Mouse (Mus musculus) urinary bladder, postnatal 0 days (tissue): ENCODE measurements around the gene Ehmt1. TPM values are rescaled to one million over a fixed set of nuclear protein-coding genes. Genes with fewer than 3 reads are reported as not detected.

ENCODE experiments used
- microRNA-seq: library from miRNA; unstranded; fragments of <30 nt; microRNA quantifications from one replicate; pipeline ENCODE4, GENCODE M21; 2016
- polyA plus RNA-seq: library from polyadenylated mRNA; unstranded; fragments of >200 nt; fragmentation: Nextera tagmentation; extraction: Ambion mirVana; gene quantifications from 2 replicates; pipeline ENCODE4 v1.2.1, GENCODE M21; 2015

Ehmt1 gene
- polyA plus RNA-seq, result 29.0 and 29.3 TPM in 2 replicates

GRCm38 (mm10) chr2:24918930-24919838, at the start of gene Ehmt1:
Gene Ehmt1 (minus strand): TSS chr2:24919614.

DNA sequence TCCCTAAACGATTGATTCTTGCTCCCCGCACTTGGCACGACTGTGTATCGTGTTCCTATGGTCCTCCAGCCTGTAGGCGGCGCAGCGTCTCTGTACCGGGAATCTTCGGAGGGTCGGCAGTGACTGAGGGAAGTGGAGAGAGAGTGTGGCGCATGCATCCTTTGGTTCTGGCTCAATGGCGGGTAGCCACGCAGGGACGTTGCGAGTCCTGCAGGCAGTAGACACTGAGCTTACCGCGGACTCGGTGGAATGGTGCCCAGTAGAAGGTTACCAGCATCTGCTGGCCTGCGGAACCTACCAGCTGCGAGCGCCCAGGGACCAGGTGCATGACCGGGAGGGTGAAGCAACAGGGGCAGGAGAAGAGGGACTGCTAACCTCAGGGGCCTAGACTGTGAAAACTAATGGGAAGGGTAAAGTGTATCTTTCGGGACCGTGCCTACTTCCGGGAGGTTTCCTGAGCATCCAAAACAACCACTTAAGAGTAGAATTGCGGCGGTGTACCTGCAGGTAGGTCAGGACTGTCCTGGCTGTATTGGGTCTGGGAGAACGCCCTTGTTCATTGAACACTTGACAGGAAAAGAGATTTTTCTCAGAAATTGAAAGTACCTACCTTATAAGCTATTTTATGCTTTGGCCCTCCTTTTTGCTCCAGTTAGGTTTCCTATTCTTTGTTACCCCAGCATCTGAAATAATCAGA, 43.0 kb upstream of the Ehmt1 start, which contains the start of gene Dph7:
Dph7 (plus strand) TSS at position 97 of the 697 bp plus-strand sequence.

DNA sequence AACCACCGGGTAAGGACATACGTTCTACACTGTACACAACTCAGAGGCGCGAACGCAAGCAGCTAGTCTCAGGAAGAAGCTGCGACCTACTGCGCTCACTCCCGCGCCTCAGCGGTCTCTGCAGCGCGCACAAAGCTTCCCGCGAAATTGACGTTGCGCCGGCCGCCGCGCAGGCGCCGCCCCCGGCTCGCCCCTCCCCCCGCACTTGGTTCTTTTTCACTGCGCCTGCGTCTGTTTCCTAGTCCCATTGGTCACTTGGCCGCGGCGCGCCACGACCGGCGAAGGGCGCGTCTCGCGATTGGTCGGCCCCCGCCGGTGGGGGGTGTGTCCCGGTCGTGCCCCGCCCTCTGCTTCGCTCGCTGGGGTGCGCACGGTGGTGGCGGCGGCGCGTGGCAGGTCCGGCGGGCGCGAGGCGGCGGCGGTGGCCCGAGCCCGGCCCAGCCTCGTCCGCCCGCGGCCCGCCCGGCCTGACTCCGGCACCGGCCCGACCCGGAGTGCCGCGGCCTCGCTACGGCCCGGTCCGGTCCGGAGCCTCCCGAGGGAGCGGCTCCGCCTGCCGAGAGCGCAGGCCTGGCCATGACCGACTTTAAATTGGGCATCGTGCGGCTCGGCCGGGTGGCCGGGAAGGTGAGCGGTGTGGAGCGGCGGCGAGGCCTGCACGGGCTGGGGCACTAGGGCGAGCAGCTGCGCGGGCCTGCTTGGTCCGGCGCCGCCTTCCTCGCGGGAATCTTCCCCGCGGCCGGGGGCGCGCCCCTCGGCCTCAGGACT, 30.2 kb upstream of the Ehmt1 start, which contains the start of gene Zmynd19:
Zmynd19 (plus strand) TSS at position 372 of the 768 bp plus-strand sequence.

DNA sequence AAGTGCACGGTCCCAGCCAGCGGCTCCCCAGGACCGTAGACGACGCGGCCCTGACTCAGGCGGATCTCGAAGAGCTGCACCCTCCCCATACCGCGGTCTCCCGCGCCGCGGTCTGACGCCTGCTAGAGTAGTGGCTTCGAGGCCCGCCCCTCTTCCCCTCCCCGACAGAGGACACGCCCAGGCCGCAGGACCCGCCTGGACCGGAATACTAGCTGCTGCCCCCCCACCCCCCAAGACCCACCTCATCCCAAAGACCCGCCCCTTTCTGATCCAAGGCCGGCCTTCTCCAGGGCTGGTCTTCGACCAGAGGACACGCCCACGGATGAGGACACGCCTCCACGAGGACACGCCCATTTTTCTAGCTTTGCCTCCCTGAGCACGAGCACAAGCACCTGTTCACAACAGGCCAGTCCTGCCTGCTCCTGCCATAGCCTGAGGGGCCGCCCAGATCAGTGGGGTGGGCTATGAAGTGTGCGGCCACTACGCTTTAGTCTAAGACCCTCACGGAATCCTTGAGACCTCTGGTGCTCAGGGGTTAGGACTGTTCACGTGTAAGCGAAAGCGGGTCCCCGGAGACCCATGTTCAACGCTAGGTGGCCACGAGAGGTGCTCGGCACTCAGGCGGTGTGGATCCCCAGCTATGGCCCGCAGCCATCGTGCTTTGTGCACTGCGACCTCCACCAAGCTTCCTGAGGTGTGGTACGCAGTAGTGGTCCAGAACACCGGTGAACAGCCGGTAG, 15.8 kb upstream of the Ehmt1 start, which contains the start of gene Arrdc1:
Arrdc1 (minus strand) TSS at position 196 of the 740 bp plus-strand sequence.

DNA sequence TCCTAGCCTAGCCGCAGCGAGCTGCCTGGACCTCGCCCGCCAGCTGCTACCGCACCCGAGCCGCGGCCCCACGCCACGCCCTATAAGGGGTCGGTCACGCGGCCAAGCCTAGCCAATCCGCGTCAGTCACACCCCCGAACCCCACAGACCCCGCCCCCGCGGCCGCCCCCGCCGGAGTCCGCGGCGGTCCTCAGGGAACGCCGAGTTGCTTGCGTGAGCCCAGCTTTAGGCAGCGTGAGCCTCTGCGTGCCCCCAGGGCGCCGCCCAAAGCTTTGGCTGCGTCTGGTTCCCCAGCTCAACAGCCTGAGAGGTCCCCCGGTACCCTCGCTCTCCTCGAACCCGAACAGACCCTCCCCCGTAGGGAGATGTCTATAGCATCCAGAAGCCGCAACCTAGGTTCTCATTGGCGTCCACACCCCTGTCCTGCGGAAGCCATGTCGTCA, 156.3 kb downstream of the Ehmt1 start, which contains the start of gene Cacna1b:
Cacna1b (minus strand) TSS at position 38 of the 443 bp plus-strand sequence.

Small RNA genes lying within 50 kb of the gene (microRNA-seq; reads per million reads assigned to microRNA genes)
- not detected for gene Gm22875

Other genes starting within 250 kb of the Ehmt1 start
- 0.08 and 0.34 TPM in 2 replicates for gene Cacna1b, start 156.5 kb downstream of the Ehmt1 start, polyA plus RNA-seq
- gene Arrdc1, start 15.6 kb upstream of the Ehmt1 start, polyA plus RNA-seq, result 45.2 and 48.1 TPM in 2 replicates
- 8.5 and 9.3 TPM in 2 replicates for gene Zmynd19, start 30.2 kb upstream of the Ehmt1 start, polyA plus RNA-seq
- 10.5 and 12.4 TPM in 2 replicates for gene Dph7, start 42.8 kb upstream of the Ehmt1 start, polyA plus RNA-seq
- gene Mrpl41, start 55.5 kb upstream of the Ehmt1 start, polyA plus RNA-seq, result 108 and 113 TPM in 2 replicates
- 3.8 and 5.7 TPM in 2 replicates for gene Pnpla7, start 56.4 kb upstream of the Ehmt1 start, polyA plus RNA-seq
- 35.9 and 40.2 TPM in 2 replicates for gene Nsmf, start 134.7 kb upstream of the Ehmt1 start, polyA plus RNA-seq
- gene Entpd8, start 160.7 kb upstream of the Ehmt1 start, polyA plus RNA-seq, result not detected in 2 replicates
- gene Noxa1, start 175.5 kb upstream of the Ehmt1 start, polyA plus RNA-seq, result 0.23 and 0.29 TPM in 2 replicates